Mouse (Mus musculus): ENCODE results near the gene Lrrc49.

DNA sequence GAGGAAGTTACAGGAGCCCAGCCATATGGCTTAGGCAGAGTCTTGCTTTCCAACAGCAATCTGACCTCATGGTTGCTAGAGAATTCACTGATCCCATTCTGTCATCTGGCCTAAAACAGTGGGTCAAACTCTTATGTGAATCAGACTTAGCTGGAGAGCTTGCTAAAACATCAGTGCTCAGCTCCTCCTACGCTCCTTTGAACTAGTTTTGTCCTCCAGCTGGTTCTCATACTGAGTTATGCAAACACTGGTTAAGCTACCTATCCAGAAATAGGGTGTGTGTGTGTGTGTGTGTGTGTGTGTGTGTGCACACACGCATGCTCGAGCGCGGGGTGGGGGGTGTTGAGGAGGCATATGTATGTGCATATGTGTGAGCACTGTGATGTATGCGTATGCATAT lies 15.4 kb downstream of the Lrrc49 start:
- TF ChIP-seq CTCF (IDR thresholded peaks at IDR 0.05; ENCODE audit: borderline replicate concordance, control insufficient read depth, extremely low read depth, insufficient read depth, low read length, poor library complexity) (no peak), POLR2A (IDR thresholded peaks at IDR 0.05; ENCODE audit: control insufficient read depth, extremely low read depth, insufficient read depth, low read length, poor library complexity) (no peak)

Data from thymus, adult 2 months (tissue).